Mouse (Mus musculus) intestine, embryonic 15.5 days (tissue): ENCODE data around the gene Dynlt1a. TPM values are rescaled to one million over a fixed set of nuclear protein-coding genes. Genes with fewer than 3 reads are reported as not detected.
A peak's percentile ranks its signal among the peaks of the same experiment; 100 is the strongest.
"Not testable (repeated sequence)": the region's sequence is repeated elsewhere in the genome, so short reads cannot be mapped to it uniquely, and the experiment has no call there.

Experiments
- ATAC-seq: fragments of 200-750 bp; cut with Nextera tagmentation; 2 replicates; pipeline ENCODE4 v1.8.0; 2017; ENCODE audit warnings: moderate TSS enrichment, moderate library complexity
- H3K27ac ChIP-seq: fragments of 300-500 bp; sonication (generic); 2 replicates; pipeline ENCODE4 v1.5.1; 2015; ENCODE audit warnings: mild to moderate bottlenecking, inconsistent platforms
- H3K27me3 ChIP-seq: fragments of 300-500 bp; sonication (generic); replicated peaks from 2 replicates; pipeline ENCODE4 v1.6.1; 2015; ENCODE audit warnings: inconsistent platforms
- H3K36me3 ChIP-seq: fragments of 300-500 bp; sonication (generic); 2 replicates; pipeline ENCODE4 v1.6.1; 2015; ENCODE audit warnings: inconsistent platforms
- H3K4me1 ChIP-seq: fragments of 300-500 bp; sonication (generic); replicated peaks from 2 replicates; pipeline ENCODE4 v1.6.1; 2015; ENCODE audit warnings: inconsistent platforms
- H3K4me2 ChIP-seq: fragments of 300-500 bp; sonication (generic); replicated peaks from 2 replicates; pipeline ENCODE4 v1.6.1; 2015; ENCODE audit warnings: mild to moderate bottlenecking, inconsistent platforms
- H3K4me3 ChIP-seq: fragments of 300-500 bp; sonication (generic); replicated peaks from 2 replicates; pipeline ENCODE4 v1.5.1; 2015; ENCODE audit warnings: inconsistent platforms
- H3K9ac ChIP-seq: fragments of 300-500 bp; sonication (generic); 2 replicates; pipeline ENCODE4 v1.6.1; 2015; ENCODE audit warnings: inconsistent platforms
- H3K9me3 ChIP-seq: fragments of 300-500 bp; sonication (generic); 2 replicates; pipeline ENCODE4 v1.6.1; 2016; ENCODE audit warnings: inconsistent platforms
- WGBS: fragments of 180-500 bp; shearing (Covaris S2); methylation state at CpG from one replicate; pipeline ENCODE4 v1.1.7; 2015; 5-methylcytosine and 5-hydroxymethylcytosine counted together
- polyA plus RNA-seq: library from polyadenylated mRNA; unstranded; fragments of >200 nt; fragmentation: Nextera tagmentation; extraction: Ambion mirVana; gene quantifications from 2 replicates; pipeline ENCODE4 v1.2.1, GENCODE M21; 2015

The Dynlt1a gene
- polyA plus RNA-seq, 1 experiment from 2014 or later, result 15.6 TPM

DNA sequence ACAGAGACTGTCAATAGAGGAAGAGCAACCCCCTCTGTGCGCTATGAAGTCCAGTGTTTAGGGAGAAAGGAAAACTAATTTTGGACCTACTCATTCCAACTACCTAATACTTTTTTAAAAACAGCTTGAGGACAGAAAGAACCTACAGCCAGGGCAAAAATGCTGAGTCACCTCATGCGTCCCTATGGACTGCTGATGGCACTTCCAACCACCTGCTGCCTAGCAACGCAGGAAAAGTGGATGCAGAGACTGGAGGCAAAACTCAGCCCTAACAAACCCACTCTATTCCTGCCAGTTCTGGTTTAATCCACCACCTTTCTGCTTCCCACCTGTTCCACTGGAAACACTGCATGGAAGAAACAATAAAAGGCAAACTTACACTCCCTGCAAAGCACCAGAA, 4.5 kb downstream of the Dynlt1a start:
- not testable (repeated sequence) for H3K9ac ChIP-seq, H3K9me3 ChIP-seq, H3K36me3 ChIP-seq, H3K27ac ChIP-seq, ATAC-seq, H3K4me2 ChIP-seq, H3K27me3 ChIP-seq, H3K4me3 ChIP-seq, H3K4me1 ChIP-seq
- WGBS, result 73% methylated on average over 3 of the region's 3 CpGs

DNA sequence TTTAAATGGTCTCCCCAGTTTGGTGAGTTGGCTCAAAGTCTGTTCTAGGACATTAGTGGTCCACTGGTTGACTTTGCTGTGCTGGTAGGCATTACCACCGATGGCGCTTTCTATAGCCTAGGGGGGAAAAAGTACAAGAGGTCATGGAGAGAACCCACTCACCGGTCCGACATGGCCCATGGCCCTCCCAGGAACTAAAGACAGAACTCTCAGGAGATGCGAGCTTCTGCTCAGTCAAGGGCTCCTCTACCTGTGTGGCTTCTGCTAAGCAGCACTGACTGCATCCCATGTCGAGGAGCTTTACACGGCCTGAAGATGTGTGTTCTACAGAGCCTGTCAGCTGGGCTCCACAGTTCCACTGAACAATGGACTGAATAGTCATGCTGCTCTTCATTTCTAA, 5.6 kb downstream of the Dynlt1a start:
- not testable (repeated sequence) for H3K4me1 ChIP-seq, H3K4me2 ChIP-seq, H3K36me3 ChIP-seq, H3K4me3 ChIP-seq, H3K9me3 ChIP-seq, ATAC-seq, H3K27me3 ChIP-seq, H3K27ac ChIP-seq, H3K9ac ChIP-seq
- WGBS, result 97% methylated on average over 7 of the region's 7 CpGs

DNA sequence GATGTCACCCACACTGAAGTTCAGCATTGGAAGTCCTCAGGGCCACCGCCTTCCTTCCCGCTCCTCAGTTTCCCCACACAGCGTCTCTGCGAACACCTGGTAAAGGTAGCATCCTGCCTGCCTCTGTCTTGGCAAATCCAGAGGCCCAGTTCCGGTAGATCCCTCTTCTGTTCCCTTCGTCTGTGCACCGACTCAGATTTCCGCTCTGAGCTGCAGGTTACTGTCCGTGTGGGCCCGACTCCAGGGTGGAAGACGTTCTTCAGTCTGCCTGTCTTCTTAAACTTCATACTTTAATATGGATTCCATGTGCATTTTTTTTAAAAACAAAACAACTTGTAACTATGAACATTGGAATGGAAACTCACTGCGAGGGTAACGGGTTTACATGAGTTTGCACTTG, 10.8 kb downstream of the Dynlt1a start:
- ATAC-seq, H3K4me1 ChIP-seq, H3K36me3 ChIP-seq, H3K27ac ChIP-seq, H3K27me3 ChIP-seq, H3K4me2 ChIP-seq, H3K9ac ChIP-seq, H3K9me3 ChIP-seq, H3K4me3 ChIP-seq: not testable (repeated sequence)
- 93% methylated on average over 9 of the region's 13 CpGs for WGBS

DNA sequence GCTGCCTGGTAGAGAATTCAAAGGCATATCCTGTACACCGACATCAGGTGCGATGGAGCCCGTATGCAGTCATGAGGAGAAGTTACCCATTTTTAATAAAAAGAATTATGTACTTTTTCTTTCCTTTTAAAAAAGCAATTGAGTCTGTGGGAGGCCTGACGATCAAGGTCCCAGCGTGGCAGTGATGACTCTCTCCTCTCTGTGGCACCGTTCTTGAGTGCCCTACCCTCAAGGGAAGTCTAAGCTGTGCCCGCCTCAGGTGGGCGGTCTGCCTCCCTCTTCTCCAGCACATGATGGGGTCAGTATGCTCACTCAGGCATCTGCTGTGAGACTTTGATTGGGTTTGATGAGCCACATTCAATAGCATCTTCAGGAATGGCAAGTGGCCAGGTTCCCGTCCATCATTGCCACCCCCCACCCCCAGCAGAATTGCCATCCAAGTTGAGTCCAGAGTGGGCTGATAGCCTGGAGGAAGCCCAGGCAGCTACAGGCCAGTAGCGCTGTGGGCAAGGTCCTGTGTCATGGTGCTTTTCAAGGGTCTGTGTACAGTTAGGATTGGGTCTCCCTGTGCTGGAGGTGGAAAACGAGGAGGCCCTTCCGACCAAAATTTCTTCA, 11.5 kb downstream of the Dynlt1a start:
- not testable (repeated sequence) for H3K9ac ChIP-seq, H3K4me2 ChIP-seq, H3K4me3 ChIP-seq, H3K4me1 ChIP-seq, H3K9me3 ChIP-seq, ATAC-seq, H3K27ac ChIP-seq, H3K27me3 ChIP-seq, H3K36me3 ChIP-seq
- 88% methylated on average over 12 of the region's 12 CpGs for WGBS

GRCm38 (mm10) chr17:6304891-6305290, 12.4 kb downstream of the Dynlt1a start:
- not testable (repeated sequence) for ATAC-seq, H3K27me3 ChIP-seq, H3K9ac ChIP-seq, H3K27ac ChIP-seq, H3K9me3 ChIP-seq, H3K4me1 ChIP-seq, H3K4me2 ChIP-seq, H3K36me3 ChIP-seq, H3K4me3 ChIP-seq
- WGBS, result 98% methylated on average over 5 of the region's 6 CpGs

- not testable (repeated sequence) for H3K27me3 ChIP-seq, H3K4me2 ChIP-seq, H3K9me3 ChIP-seq, H3K36me3 ChIP-seq, H3K4me3 ChIP-seq, H3K27ac ChIP-seq, H3K4me1 ChIP-seq, H3K9ac ChIP-seq
- peak; percentile 93 for ATAC-seq
- 56% methylated on average over 6 of the region's 12 CpGs for WGBS
Observed at GRCm38 (mm10) chr17:6300190-6300863, 17.0 kb downstream of the Dynlt1a start.

DNA sequence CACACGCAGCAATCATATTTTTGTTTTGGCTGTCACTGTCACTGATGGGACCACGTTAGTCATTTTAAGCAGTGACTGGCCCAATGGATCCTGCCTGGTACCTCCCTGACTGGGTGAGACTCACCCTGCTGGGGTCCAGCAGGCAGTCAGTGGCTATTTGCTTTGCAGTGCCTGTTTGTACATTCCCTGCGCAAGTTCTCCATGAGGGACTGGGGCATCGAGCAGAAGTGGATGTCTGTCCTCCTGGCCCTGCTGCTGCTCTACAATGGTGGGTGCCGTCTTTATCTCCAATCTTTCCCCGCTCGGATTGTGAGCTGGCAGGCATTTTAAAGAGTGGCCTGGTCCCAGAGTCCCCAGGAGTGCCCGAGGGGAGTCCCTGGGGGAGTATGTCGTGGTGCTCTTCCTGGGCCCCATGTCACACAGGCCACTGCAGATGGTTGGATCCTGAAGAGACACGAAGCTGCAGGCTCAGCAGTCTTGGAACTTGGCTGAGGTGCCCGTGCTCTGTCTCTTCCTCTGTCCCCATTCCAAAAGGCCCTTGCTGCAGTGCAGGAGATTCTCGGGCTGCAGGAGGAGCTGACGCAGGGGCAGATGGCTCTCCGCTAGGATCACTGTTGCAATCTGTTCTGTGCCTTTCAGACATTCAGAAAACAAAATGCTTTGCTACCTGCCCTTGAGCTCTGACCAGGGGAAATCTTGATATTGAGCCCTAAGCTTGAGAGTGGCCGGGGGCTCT, 20.1 kb downstream of the Dynlt1a start:
- not testable (repeated sequence) for H3K4me1 ChIP-seq, H3K27me3 ChIP-seq, H3K4me2 ChIP-seq, H3K4me3 ChIP-seq, H3K9ac ChIP-seq, H3K36me3 ChIP-seq, H3K9me3 ChIP-seq, H3K27ac ChIP-seq, ATAC-seq
- 93% methylated on average over 9 of the region's 15 CpGs for WGBS

GRCm38 (mm10) chr17:6293882-6294281, 23.4 kb downstream of the Dynlt1a start:
- not testable (repeated sequence) for H3K9ac ChIP-seq, H3K9me3 ChIP-seq, H3K36me3 ChIP-seq, H3K4me2 ChIP-seq, H3K4me1 ChIP-seq, H3K27me3 ChIP-seq, ATAC-seq, H3K27ac ChIP-seq, H3K4me3 ChIP-seq
- WGBS, result no CpG with 5 or more reads among the region's 5 CpGs

DNA sequence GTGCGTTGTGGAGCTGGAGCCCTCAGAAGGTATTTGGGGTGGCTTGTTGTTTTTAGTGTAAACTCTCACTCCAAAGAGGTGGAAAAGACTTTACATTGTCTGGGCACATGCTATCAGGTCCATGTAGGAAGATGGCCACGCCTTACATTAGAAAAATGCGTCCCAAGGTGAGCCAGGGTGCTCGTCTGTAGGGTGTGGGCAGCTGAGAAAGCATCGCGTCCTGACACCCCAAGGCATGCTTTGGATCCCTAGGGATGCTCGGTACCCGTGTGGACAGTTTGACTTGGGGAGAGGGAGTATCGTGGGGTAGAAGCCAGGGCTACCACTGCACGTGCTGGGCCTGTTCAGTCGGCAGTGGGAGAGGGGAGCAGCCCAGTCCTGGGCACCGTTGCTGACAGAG, 28.3 kb downstream of the Dynlt1a start:
- H3K4me2 ChIP-seq, H3K9ac ChIP-seq, ATAC-seq, H3K4me1 ChIP-seq, H3K4me3 ChIP-seq, H3K27ac ChIP-seq, H3K9me3 ChIP-seq, H3K36me3 ChIP-seq, H3K27me3 ChIP-seq: not testable (repeated sequence)
- 91% methylated on average over 12 of the region's 12 CpGs for WGBS

GRCm38 (mm10) chr17:6286169-6286568, 31.1 kb downstream of the Dynlt1a start:
- H3K36me3 ChIP-seq, H3K4me1 ChIP-seq, H3K9ac ChIP-seq, H3K9me3 ChIP-seq, H3K4me2 ChIP-seq, ATAC-seq, H3K4me3 ChIP-seq, H3K27ac ChIP-seq, H3K27me3 ChIP-seq: not testable (repeated sequence)
- WGBS, result 92% methylated on average over 5 of the region's 5 CpGs

DNA sequence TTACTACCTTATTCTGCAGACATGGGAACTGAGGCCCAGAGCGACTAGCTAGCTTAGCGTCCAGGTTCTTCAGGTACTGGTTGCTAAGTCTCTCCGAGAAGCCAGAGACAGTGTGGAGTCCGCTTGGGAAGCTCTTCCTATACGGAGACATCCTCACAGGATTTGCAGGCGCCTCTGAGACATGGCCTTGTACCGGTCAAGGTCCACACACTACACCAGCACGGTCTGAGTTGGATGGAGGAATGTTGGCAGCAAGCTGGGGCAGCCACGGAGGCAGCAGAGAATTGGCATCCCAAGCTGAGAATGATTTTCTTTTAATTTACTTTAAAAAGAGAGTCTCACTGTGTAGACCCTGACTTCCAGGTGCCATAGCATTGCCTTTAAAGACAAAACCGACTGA, 34.2 kb downstream of the Dynlt1a start:
- 91% methylated on average over 8 of the region's 10 CpGs for WGBS
- not testable (repeated sequence) for H3K4me1 ChIP-seq, H3K36me3 ChIP-seq, ATAC-seq, H3K4me3 ChIP-seq, H3K27ac ChIP-seq, H3K9ac ChIP-seq, H3K27me3 ChIP-seq, H3K4me2 ChIP-seq, H3K9me3 ChIP-seq

GRCm38 (mm10) chr17:6280513-6280912, 36.8 kb downstream of the Dynlt1a start:
- not testable (repeated sequence) for H3K9me3 ChIP-seq, H3K36me3 ChIP-seq, H3K4me3 ChIP-seq, H3K27ac ChIP-seq, ATAC-seq, H3K4me1 ChIP-seq, H3K9ac ChIP-seq, H3K27me3 ChIP-seq, H3K4me2 ChIP-seq
- WGBS, result 94% methylated on average over 19 of the region's 19 CpGs

DNA sequence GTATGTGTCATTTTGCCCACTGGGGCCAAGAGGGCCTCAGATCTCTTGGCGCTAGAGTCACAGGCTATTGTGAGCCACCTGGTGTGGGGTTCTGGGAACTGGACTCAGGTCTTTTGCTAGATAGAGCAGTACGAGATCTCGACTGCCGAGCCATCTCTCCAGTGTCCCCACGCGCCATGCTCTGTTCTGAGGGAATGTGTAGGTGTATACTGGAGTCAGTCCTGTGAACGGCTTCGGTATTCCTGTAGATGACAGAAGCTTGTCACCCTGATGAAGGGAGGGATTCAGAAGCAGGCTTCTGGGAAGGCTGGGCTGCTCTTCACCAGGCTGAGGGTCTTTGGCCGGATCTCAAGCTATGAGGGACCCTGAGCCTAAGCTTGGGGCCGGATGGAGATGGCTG, 37.5 kb downstream of the Dynlt1a start:
- not testable (repeated sequence) for H3K4me2 ChIP-seq, H3K36me3 ChIP-seq, H3K27ac ChIP-seq, H3K9ac ChIP-seq, H3K4me3 ChIP-seq, H3K27me3 ChIP-seq, H3K9me3 ChIP-seq, H3K4me1 ChIP-seq
- WGBS, result 90% methylated on average over 10 of the region's 10 CpGs
- peak; percentile 29; the same call in 1 of the 2 replicates for ATAC-seq
